Mouse (Mus musculus): ENCODE measurements at regions not wholly inside any gene's neighbourhood (a gene's known extent, or its start where the extent isn't known, plus 50 kb on each side); places are given as distances from the start of the nearest gene placed in this dataset.

DNA sequence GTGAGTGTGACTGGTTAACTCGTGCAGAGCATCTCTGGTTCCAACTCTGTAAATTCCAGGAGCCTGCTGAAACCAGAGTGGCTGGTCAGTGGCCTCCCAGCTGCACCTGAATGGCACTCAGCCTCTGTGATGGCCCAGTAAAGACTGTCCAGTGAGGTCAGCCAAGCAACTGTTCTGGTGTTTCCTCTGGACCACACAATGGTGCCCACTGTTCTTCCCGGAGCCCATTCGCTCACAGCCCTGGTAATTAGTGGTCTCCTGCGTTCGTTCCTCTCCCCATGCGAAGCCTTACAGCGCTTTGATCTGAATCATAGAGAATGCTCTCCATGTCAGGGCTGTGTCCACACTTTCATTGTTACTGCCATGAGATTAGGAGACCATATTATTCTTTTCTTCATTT is 75.5 kb downstream of the Enkur start:
- 74% methylated on average over 7 of the region's 7 CpGs for whole genome bisulfite sequencing

DNA sequence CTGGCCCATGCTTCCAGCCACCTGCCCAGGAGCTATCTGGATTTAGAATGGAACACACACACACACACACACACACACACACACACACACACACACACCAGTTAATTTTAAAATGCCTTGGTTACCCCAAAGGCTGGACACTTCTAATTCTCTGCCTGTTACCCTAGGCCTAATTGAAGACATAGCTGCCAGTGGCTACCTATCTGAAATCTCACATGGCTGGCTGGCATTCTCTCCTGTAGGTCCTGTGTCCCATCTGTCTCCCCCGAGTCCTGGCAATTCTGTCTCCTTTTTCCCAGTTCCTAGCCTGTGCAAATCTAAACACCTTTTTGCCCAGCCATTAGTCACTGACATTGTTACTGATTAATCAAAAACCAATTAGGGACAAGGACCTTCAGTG is 78.6 kb downstream of the Enkur start:
- Histone ChIP-seq H3K36me3 (ENCODE audit: control insufficient read depth, insufficient read depth, low read length) (no peaks in the 10 kb centered on the region), H3K4me3 (ENCODE audit: low read depth, low read length) (no peak overlapping the region), H3K27me3 (ENCODE audit: control insufficient read depth, insufficient read depth, low read length) (no peaks in the 10 kb centered on the region), H3K4me2 (ENCODE audit: low read depth, severe bottlenecking) (no peak overlapping the region), H3K27ac (replicated peaks; ENCODE audit: low read depth, low read length) (no peak overlapping the region), H3K9me3 (ENCODE audit: control insufficient read depth, low read length) (no peaks in the 10 kb centered on the region), H3K4me1 (ENCODE audit: control insufficient read depth, insufficient read depth, low read length) (no peaks in the 10 kb centered on the region), H3K9ac (ENCODE audit: low read length) (no peak overlapping the region)
- DNase-seq (ENCODE audit: low spot score) (no peak), ATAC-seq (ENCODE audit: insufficient number of reproducible peaks, low FRiP score, low TSS enrichment, low read depth) (no peak)
- 84% methylated on average over 1 of the region's 1 CpGs for WGBS

More for the DNA sequence above, 75.5 kb downstream of the Enkur start:
- no peaks in the 10 kb centered on the region for H3K27me3 ChIP-seq (ENCODE audit: control insufficient read depth, insufficient read depth, low read length)
- no peak overlapping the region for H3K27ac ChIP-seq (replicated peaks; ENCODE audit: low read depth, low read length)
- no peak overlapping the region for H3K4me2 ChIP-seq (ENCODE audit: low read depth, severe bottlenecking)
- H3K4me3 ChIP-seq (ENCODE audit: low read depth, low read length): no peak overlapping the region
- DNase-seq (ENCODE audit: low spot score) (no peak), ATAC-seq (ENCODE audit: insufficient number of reproducible peaks, low FRiP score, low TSS enrichment, low read depth) (no peak)
- H3K36me3 ChIP-seq (ENCODE audit: control insufficient read depth, insufficient read depth, low read length): no peaks in the 10 kb centered on the region
- H3K4me1 ChIP-seq (ENCODE audit: control insufficient read depth, insufficient read depth, low read length): no peaks in the 10 kb centered on the region
- no peak overlapping the region for H3K9ac ChIP-seq (ENCODE audit: low read length)
- H3K9me3 ChIP-seq (ENCODE audit: control insufficient read depth, low read length): no peaks in the 10 kb centered on the region

DNA sequence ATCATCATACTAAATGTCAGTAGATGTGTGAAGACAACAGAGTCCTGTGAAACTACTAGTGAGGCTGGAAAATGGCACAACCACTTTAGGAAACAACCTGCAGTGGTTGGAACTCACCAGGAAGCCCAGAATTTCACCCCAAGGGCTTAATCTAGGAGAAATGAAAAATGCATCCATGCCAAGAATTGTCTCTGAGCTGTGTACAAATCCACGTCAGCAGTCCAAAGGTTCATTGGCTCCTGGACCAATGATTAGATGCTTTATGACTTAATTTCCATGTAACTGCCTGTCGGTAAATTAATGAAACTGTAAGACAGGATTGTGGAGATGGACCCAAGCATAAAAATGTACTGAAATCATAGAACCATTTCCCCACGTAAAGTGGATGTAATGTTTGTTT is 82.7 kb downstream of the Enkur start:
- Histone ChIP-seq H3K4me1 (ENCODE audit: control insufficient read depth, insufficient read depth, low read length) (no peaks in the 10 kb centered on the region), H3K4me2 (ENCODE audit: low read depth, severe bottlenecking) (no peak overlapping the region), H3K36me3 (ENCODE audit: control insufficient read depth, insufficient read depth, low read length) (no peaks in the 10 kb centered on the region), H3K9me3 (ENCODE audit: control insufficient read depth, low read length) (no peaks in the 10 kb centered on the region), H3K4me3 (ENCODE audit: low read depth, low read length) (no peak overlapping the region), H3K27ac (replicated peaks; ENCODE audit: low read depth, low read length) (no peak overlapping the region), H3K27me3 (ENCODE audit: control insufficient read depth, insufficient read depth, low read length) (no peaks in the 10 kb centered on the region), H3K9ac (ENCODE audit: low read length) (no peak overlapping the region)
- 83% methylated on average over 3 of the region's 3 CpGs for WGBS
- ATAC-seq (ENCODE audit: insufficient number of reproducible peaks, low FRiP score, low TSS enrichment, low read depth) (no peak), DNase-seq (ENCODE audit: low spot score) (no peak)

DNA sequence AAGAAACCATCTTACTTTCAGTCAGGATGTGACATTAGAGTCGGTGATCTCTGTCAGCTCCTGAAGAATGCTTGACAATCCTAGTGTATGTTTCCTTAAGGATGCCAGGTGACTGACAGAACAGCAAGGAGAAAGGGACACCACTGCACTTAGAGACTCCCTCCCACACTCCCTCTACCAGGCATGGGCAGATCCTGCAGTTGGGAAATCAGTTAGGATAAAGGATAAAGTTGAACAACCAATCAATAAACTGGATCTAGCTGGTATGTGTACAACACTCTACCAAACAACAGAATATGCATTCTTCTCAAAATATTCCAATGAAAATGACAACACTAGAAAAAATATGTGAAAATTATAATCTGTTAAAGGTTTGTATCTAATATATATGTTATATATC is 83.5 kb downstream of the Enkur start:
- no peak overlapping the region for H3K4me3 ChIP-seq (ENCODE audit: low read depth, low read length)
- H3K27ac ChIP-seq (replicated peaks; ENCODE audit: low read depth, low read length): no peak overlapping the region
- ATAC-seq (ENCODE audit: insufficient number of reproducible peaks, low FRiP score, low TSS enrichment, low read depth) (no peak), DNase-seq (ENCODE audit: low spot score) (no peak)
- H3K4me1 ChIP-seq (ENCODE audit: control insufficient read depth, insufficient read depth, low read length): no peaks in the 10 kb centered on the region
- H3K9ac ChIP-seq (ENCODE audit: low read length): no peak overlapping the region
- H3K27me3 ChIP-seq (ENCODE audit: control insufficient read depth, insufficient read depth, low read length): no peaks in the 10 kb centered on the region
- H3K36me3 ChIP-seq (ENCODE audit: control insufficient read depth, insufficient read depth, low read length): no peaks in the 10 kb centered on the region
- WGBS: 79% methylated on average over 1 of the region's 1 CpGs
- no peaks in the 10 kb centered on the region for H3K9me3 ChIP-seq (ENCODE audit: control insufficient read depth, low read length)
- no peak overlapping the region for H3K4me2 ChIP-seq (ENCODE audit: low read depth, severe bottlenecking)

DNA sequence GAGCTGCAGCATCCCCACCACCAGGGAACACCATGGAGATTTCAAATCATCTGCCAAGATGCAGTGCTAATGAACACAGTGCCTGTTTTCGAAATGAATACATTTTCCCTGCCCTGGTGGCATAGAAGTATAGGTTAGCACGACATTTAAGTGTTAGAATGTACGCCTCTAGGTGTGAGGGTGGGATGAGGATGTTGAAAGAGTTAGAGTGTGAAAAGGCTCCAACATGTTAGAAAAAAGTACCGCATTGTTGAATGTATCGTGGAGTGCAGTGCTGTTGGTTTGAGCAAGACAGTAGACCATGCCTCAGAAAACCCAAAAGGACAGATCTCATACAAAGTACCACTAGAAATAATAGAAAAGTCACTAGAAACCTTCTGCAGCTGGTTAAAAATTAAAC is 88.3 kb downstream of the Enkur start:
- H3K9ac ChIP-seq (ENCODE audit: low read length): no peak overlapping the region
- ATAC-seq (ENCODE audit: insufficient number of reproducible peaks, low FRiP score, low TSS enrichment, low read depth): no peak
- H3K4me1 ChIP-seq (ENCODE audit: control insufficient read depth, insufficient read depth, low read length): no peaks in the 10 kb centered on the region
- no peaks in the 10 kb centered on the region for H3K36me3 ChIP-seq (ENCODE audit: control insufficient read depth, insufficient read depth, low read length)
- 80% methylated on average over 5 of the region's 5 CpGs for WGBS
- no peak overlapping the region for H3K27ac ChIP-seq (replicated peaks; ENCODE audit: low read depth, low read length)
- H3K4me3 ChIP-seq (ENCODE audit: low read depth, low read length): no peak overlapping the region
- H3K4me2 ChIP-seq (ENCODE audit: low read depth, severe bottlenecking): no peak overlapping the region
- H3K27me3 ChIP-seq (ENCODE audit: control insufficient read depth, insufficient read depth, low read length): no peaks in the 10 kb centered on the region
- no peak for DNase-seq (ENCODE audit: low spot score)
- no peaks in the 10 kb centered on the region for H3K9me3 ChIP-seq (ENCODE audit: control insufficient read depth, low read length)

DNA sequence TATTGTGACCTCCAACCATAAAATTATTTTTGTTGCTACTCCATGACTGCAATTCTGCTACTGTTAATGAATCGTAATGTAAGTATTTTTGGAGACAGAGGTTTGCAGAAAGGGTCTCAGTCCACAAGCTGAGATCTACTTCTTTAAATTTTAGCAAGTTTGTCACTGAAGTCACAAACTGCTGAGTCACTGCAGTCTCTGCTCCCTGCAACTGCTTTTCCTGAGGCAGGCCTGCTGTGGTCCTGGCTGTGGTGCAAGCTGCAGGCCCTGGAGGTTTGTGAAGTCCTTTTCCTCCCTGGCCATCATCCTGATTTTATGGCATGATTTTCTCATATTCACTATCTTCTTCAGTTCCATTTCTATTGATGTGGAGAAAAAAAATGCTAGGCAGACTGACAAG is 93.6 kb downstream of the Enkur start:
- Histone ChIP-seq H3K27me3 (ENCODE audit: control insufficient read depth, insufficient read depth, low read length) (no peaks in the 10 kb centered on the region), H3K36me3 (ENCODE audit: control insufficient read depth, insufficient read depth, low read length) (no peaks in the 10 kb centered on the region), H3K4me3 (ENCODE audit: low read depth, low read length) (no peak overlapping the region), H3K9ac (ENCODE audit: low read length) (no peak overlapping the region), H3K9me3 (ENCODE audit: control insufficient read depth, low read length) (no peaks in the 10 kb centered on the region), H3K27ac (replicated peaks; ENCODE audit: low read depth, low read length) (no peak overlapping the region), H3K4me1 (ENCODE audit: control insufficient read depth, insufficient read depth, low read length) (no peaks in the 10 kb centered on the region), H3K4me2 (ENCODE audit: low read depth, severe bottlenecking) (no peak overlapping the region)
- ATAC-seq (ENCODE audit: insufficient number of reproducible peaks, low FRiP score, low TSS enrichment, low read depth) (no peak), DNase-seq (ENCODE audit: low spot score) (no peak)
- WGBS: 89% methylated on average over 1 of the region's 1 CpGs

DNA sequence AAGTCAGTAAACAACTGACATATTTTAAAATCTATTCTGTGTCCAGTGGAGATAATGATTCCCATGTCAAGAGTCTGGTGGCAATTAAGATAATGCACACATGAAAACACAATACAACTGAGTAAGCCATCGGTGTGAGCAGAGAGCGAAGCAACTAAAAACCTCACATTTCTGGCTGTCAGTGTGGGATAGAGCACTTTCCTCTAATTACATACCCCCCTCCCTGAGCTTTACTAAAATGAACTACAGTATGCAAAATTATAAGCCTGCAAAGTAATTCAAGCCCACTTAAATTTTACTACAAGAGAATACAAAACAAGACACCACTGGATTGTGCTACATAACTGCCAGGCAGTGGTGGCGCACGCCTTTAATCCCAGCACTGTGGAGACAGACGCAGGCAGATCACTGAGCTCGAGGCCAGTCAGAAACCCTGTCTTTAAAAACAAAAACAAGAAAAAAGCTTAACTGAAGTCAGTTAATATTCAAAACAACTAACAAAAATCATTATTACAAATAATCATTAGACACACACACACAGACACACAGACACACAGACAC is 104.8 kb downstream of the Enkur start:
- H3K9me3 ChIP-seq (ENCODE audit: control insufficient read depth, low read length): no peaks in the 10 kb centered on the region
- H3K27ac ChIP-seq (replicated peaks; ENCODE audit: low read depth, low read length): no peak overlapping the region
- no peak for ATAC-seq (ENCODE audit: insufficient number of reproducible peaks, low FRiP score, low TSS enrichment, low read depth)
- H3K4me2 ChIP-seq (ENCODE audit: low read depth, severe bottlenecking): no peak overlapping the region
- WGBS: 82% methylated on average over 6 of the region's 6 CpGs
- H3K4me1 ChIP-seq (ENCODE audit: control insufficient read depth, insufficient read depth, low read length): no peaks in the 10 kb centered on the region
- DNase-seq (ENCODE audit: low spot score): no peak
- H3K36me3 ChIP-seq (ENCODE audit: control insufficient read depth, insufficient read depth, low read length): no peaks in the 10 kb centered on the region
- no peak overlapping the region for H3K9ac ChIP-seq (ENCODE audit: low read length)
- no peaks in the 10 kb centered on the region for H3K27me3 ChIP-seq (ENCODE audit: control insufficient read depth, insufficient read depth, low read length)
- no peak overlapping the region for H3K4me3 ChIP-seq (ENCODE audit: low read depth, low read length)

DNA sequence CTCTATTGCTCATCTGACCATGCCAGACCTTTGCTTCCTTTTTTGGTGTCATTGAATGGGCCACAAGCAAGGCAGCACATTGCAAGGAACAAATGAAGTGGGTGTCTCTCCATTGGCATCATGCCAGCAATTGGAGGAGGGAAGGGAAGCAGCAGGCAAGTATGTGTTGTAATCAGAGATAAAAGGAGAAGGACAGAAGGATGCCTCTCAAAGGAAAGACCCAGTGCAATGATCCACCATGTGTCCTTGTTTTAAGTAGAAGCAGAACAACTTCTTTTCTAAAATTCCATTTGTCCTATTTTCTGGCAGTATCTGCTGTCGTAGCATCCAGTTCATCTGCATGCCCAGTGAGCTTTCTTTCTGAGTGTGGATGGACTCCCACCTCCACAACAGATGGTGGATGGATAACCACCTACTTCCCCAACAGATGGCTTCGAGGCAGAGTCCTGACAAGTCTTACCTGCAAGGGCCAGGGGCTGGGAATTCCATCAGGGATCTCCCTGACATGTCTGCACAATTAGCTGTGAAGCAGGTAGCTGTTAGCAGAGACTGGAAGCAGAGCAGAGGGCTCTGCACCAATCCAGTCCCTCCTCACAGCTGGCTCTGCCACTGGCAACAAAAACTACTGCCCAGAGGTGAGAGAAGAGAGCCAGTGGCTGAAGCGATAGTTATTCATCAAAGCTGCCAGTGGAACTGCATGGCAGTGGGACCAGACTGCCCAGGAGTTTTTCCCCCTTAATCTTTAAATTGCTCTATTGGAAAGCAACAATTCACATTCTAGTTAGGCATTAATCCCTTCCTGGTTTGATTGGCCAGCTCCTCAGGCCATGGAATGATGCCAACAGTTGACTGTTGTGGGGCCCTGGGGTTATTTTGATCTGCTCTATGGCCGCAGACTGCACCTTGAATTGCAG is 113.8 kb downstream of the Enkur start:
- Histone ChIP-seq H3K27ac (replicated peaks; ENCODE audit: low read depth, low read length) (no peak overlapping the region), H3K36me3 (ENCODE audit: control insufficient read depth, insufficient read depth, low read length) (no peaks in the 10 kb centered on the region), H3K9me3 (ENCODE audit: control insufficient read depth, low read length) (no peaks in the 10 kb centered on the region), H3K4me2 (ENCODE audit: low read depth, severe bottlenecking) (no peak overlapping the region), H3K4me1 (ENCODE audit: control insufficient read depth, insufficient read depth, low read length) (no peaks in the 10 kb centered on the region), H3K4me3 (ENCODE audit: low read depth, low read length) (no peak overlapping the region), H3K9ac (ENCODE audit: low read length) (no peak overlapping the region), H3K27me3 (ENCODE audit: control insufficient read depth, insufficient read depth, low read length) (no peaks in the 10 kb centered on the region)
- DNase-seq (ENCODE audit: low spot score): peak; percentile 25
- 66% methylated on average over 4 of the region's 4 CpGs for WGBS
- ATAC-seq (ENCODE audit: insufficient number of reproducible peaks, low FRiP score, low TSS enrichment, low read depth): no peak
